Mouse (Mus musculus) brain, embryonic 14.5 days (tissue): ENCODE results near the gene Gfral.
"Not testable (repeated sequence)": the region's sequence is repeated elsewhere in the genome, so short reads cannot be mapped to it uniquely, and the experiment has no call there.

Source experiments
- CTCF ChIP-seq: fragments of 200-500 bp; IDR thresholded peaks from 2 replicates; pipeline ENCODE4 v1.5.1; 2012; ENCODE audit warnings: inconsistent platforms, mild to moderate bottlenecking, moderate library complexity, borderline replicate concordance; ENCODE audit not compliant: insufficient read depth, insufficient read length; ENCODE audit errors: extremely low read depth
- POLR2A ChIP-seq: fragments of 200-500 bp; IDR thresholded peaks from 2 replicates; pipeline ENCODE4 v1.6.1; 2012; ENCODE audit warnings: mild to moderate bottlenecking, inconsistent platforms, borderline replicate concordance; ENCODE audit not compliant: poor library complexity, insufficient read depth, insufficient read length, severe bottlenecking; ENCODE audit errors: extremely low read depth

DNA sequence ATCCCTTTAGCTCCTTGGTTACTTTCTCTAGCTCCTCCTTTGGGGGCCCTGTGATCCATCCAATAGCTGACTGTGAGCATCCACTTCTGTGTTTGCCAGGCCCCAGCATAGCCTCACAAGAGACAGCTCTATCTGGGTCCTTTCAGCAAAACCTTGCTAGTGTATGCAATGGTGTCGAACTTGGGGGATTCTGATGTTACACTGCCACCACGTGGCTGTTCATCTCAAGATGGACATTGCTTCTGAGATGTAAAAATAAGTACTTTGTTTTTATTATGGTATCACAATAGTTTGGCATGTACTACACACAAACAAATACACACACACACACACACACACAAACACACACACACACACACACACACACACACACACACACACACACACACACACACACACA, 90.6 kb downstream of the Gfral start:
- TF ChIP-seq POLR2A, result not testable (repeated sequence)
- peak; percentile 61; the same call in 1 of the 2 replicates for TF ChIP-seq CTCF
